Comparison of ENCODE assay signal across 14 mouse cellular contexts in the genomic region with DNA sequence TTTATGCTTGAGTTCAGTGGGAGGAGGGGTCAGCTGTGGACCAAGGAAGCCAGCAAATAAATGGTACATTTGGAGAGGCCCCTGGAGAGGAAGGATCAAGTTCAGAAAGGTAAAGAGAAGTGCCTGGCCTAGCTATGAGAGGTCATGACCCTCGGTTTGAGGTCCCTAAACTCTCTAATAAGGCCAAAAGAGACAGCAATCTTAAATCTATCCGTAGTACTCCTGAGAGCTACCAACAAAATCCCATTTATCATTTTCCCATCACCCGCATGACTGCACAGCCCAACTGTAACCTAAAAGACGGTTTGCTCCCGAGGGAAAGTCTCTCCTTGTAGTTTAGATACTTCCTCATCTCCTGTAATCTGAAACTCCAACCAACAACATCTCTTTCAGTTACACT.
"Had no signal": no experiment of that assay in that cellular context is flagged by ENCODE, and none has a peak within 500 bp of the region (broad histone marks: within the 10 kb centered on the region; RNA-seq: fewer than 3 reads in every experiment).

No protein-coding gene starts in this region.

- H3K4me3 ChIP-seq: midbrain, embryonic 13.5 days; midbrain, embryonic 15.5 days; neural tube, embryonic 12.5 days; stomach, embryonic 15.5 days had no signal

- H3K4me1 ChIP-seq: midbrain, embryonic 13.5 days; midbrain, embryonic 15.5 days; neural tube, embryonic 12.5 days had no signal

- H3K36me3 ChIP-seq: stomach, embryonic 15.5 days had no signal

- H3K9me3 ChIP-seq: midbrain, embryonic 15.5 days; neural tube, embryonic 12.5 days; stomach, embryonic 15.5 days had no signal

- H3K9ac ChIP-seq: lung, embryonic 14.5 days; midbrain, embryonic 13.5 days; midbrain, embryonic 15.5 days; neural tube, embryonic 12.5 days; stomach, embryonic 15.5 days had no signal

- ATAC-seq: midbrain, embryonic 13.5 days; midbrain, embryonic 15.5 days had no signal

- H3K4me2 ChIP-seq: lung, embryonic 14.5 days; midbrain, embryonic 11.5 days; midbrain, embryonic 13.5 days; midbrain, embryonic 15.5 days; neural tube, embryonic 12.5 days; stomach, embryonic 15.5 days had no signal

- DNase-seq: lung, adult 18-20 months; lung, embryonic 14.5 days; lung, postnatal 10 days; lung, postnatal 4 days; right cerebral cortex, postnatal 14 days; thymus, adult 2 months; thymus, postnatal 25 days; thymus, postnatal 4 days had no signal

- H3K27me3 ChIP-seq: midbrain, embryonic 13.5 days; midbrain, embryonic 15.5 days; neural tube, embryonic 12.5 days; stomach, embryonic 15.5 days had no signal

- H3K27ac ChIP-seq: midbrain, embryonic 13.5 days; midbrain, embryonic 15.5 days; neural tube, embryonic 12.5 days; stomach, embryonic 15.5 days; stomach, postnatal 0 days had no signal
